Mouse (Mus musculus): ENCODE measurements around the gene Gpr87. TPM values are rescaled to one million over a fixed set of nuclear protein-coding genes. Genes with fewer than 3 reads are reported as not detected.

Gene Gpr87
- not detected for polyA plus RNA-seq (2014; fragmentation: Illumina TruSeq; extraction: RNeasy Lipid Tissue Mini Kit (QIAGEN cat#74804); ENCODE audit: low replicate concordance)

GRCm38 (mm10) chr3:59194938-59195337, at the start of gene Gpr87:
Gene Gpr87, minus strand, starts transcription at chr3:59195104.

GRCm38 (mm10) chr3:59210727-59211126, 15.8 kb upstream of the Gpr87 start, which contains the start of gene P2ry13:
Gene P2ry13, minus strand, starts transcription at chr3:59210882.

DNA sequence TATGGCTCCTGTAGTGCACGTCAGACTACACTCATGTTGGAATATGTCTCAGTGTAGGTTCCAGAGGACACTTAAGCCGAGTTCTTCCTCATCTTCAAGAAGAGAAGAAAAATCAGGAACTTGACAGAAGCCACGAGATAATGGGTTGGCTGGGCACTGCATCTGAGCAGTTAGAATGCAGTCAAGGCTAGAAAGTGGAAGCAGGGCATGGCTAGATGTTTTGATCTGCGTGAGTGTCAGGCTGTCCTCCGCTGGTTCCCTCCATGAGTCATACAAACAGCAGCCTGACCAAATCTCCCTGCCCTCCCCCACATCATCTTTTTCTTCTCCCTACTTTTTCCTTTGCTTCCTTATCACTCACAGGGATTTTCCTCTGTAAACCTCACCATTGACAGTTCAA, 41.5 kb downstream of the Gpr87 start, which contains the start of gene P2ry14:
TSS of gene P2ry14 (minus strand) at position 195 of the 400 bp plus-strand sequence.

Other genes with a start within 250 kb of the Gpr87 start
- 0.78 TPM for gene Med12l, start 189.3 kb downstream of the Gpr87 start, polyA plus RNA-seq (2014; fragmentation: Illumina TruSeq; extraction: RNeasy Lipid Tissue Mini Kit (QIAGEN cat#74804); ENCODE audit: low replicate concordance)
- gene Gpr171, start 93.3 kb downstream of the Gpr87 start, polyA plus RNA-seq (2014; fragmentation: Illumina TruSeq; extraction: RNeasy Lipid Tissue Mini Kit (QIAGEN cat#74804); ENCODE audit: low replicate concordance), result 10.6 TPM
- gene P2ry14, start 41.5 kb downstream of the Gpr87 start, polyA plus RNA-seq (2014; fragmentation: Illumina TruSeq; extraction: RNeasy Lipid Tissue Mini Kit (QIAGEN cat#74804); ENCODE audit: low replicate concordance), result 32.6 TPM
- gene P2ry13, start 15.8 kb upstream of the Gpr87 start, polyA plus RNA-seq (2014; fragmentation: Illumina TruSeq; extraction: RNeasy Lipid Tissue Mini Kit (QIAGEN cat#74804); ENCODE audit: low replicate concordance), result 10.0 TPM
- gene P2ry12, start 67.8 kb upstream of the Gpr87 start, polyA plus RNA-seq (2014; fragmentation: Illumina TruSeq; extraction: RNeasy Lipid Tissue Mini Kit (QIAGEN cat#74804); ENCODE audit: low replicate concordance), result 8.1 TPM
- gene Igsf10, start 149.3 kb upstream of the Gpr87 start, polyA plus RNA-seq (2014; fragmentation: Illumina TruSeq; extraction: RNeasy Lipid Tissue Mini Kit (QIAGEN cat#74804); ENCODE audit: low replicate concordance), result 3.3 TPM

All from small intestine, adult 10 weeks (tissue).